Mouse (Mus musculus) right cerebral cortex, postnatal 36 days (tissue): Measurements from ENCODE around the gene Arhgap6.
"Not testable (repeated sequence)": the region's sequence is repeated elsewhere in the genome, so short reads cannot be mapped to it uniquely, and the experiment has no call there.

Experiments used
- DNase-seq, 2 experiments: peaks; one replicate each; pipeline ENCODE4 v3.0.0; 2022; ENCODE audit warnings: low spot score in 2 of 2, mixed read lengths in 1 of 2

Gene Arhgap6

DNA sequence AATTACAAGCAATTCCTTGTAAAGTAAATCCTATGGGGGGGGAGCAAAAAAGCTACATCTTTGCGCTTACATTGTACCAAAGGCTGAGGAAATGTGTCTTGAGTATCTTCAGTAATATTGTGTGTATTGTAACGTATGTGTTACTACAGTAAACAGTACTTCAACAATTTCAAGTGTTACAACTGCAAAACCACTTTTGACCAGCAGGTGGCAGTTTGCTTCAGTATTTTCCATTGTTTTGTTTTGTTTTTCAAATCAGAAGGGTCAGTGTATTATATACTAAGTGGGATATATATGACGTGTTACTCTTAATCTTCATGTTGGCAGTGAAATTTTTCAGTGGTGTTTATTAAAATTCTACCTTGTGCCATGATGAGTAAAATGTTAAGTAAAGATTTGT lies 509.0 kb downstream of the Arhgap6 start:
- DNase-seq = no peak

DNA sequence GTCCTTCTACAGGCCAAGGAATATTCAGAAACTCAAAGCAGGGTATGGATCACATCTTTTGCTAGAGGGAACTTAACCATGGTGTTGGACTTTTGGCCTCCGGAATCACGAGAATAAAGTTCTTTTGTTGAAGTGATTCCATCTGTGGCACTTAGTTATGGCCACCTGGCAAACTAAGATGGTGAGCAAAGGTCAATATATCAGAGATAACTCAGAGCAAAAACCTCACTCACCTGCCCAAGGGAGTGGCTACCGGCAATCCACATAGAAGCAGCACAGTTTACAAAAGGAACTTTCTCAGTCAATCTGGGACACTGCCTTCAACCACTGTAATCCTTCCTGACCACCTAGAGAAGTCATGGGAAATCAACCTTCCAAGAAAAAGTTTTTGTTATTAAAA lies 513.7 kb downstream of the Arhgap6 start:
- no peak for DNase-seq

DNA sequence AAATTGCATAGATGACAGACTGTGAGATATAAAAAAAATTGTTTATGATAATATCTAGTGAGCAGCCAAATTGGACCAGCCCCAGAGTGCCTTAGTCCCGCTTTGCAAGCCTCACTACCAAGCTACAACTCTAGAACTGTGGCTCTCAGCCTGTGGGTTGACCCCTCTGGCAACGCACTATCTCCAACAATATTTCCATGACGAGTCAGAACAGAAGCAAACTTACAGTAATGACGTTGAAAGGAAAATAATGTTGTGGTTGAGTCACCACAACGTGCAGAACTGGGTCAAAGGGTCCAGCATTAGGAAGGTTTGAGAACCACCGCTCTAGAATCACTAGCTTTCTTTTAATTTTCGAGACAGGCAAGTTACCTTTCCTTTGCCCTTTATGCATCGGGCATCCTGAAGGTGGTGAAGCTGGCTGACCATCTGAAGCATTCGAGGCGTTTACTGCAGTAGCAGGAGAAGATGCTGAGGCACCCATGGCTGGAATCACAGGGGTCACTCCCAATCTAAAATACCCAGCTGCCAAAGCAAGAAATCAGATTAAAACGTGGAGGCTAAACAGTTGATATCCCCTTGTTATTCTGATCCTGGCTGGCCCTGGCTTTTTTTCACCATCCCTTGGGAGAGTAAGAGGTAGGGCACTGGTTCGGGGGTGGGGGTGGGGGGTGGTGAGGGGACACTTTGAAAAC lies 524.3 kb downstream of the Arhgap6 start:
- no peak for DNase-seq

DNA sequence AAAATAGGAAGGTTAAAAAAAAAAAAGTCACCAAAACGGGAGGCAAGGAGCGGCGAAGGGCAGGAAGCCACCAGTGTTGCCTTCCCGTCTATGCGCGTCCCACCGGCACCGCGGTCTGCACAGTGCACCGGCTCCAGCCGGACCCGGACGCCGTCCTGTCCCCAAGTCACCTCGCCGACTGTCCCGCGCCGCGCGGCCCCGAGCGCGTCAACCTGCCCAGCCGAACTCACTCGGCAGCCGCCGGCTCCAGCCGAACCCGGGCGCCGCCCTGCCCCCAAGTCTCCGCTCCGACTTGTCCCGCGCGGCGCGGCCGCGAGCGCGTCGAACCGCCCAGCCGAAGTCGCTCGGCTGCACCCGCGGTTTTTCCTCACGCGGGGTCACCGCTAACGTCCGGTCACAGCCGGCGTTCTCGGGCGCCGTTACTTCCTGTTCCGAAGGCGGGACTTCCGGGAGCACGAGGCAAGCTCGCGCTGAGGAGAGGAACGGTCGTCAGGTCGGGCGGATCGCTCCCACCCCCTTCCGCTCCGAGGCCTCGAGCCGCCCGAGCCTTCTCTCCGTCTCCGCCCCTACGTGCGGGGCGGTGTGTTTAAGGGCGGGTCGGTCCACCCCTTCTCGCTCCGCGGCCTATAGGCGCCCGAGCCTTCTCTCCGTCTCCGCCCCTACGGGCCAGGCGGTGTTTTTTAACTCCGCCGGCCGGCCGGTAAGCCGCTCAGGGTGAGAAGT lies 525.2 kb downstream of the Arhgap6 start, which contains the start of gene Hccs:
TSS of gene Hccs (minus strand) at position 428 of the 723 bp plus-strand sequence.
- DNase-seq = peak; percentile 76 to 85

DNA sequence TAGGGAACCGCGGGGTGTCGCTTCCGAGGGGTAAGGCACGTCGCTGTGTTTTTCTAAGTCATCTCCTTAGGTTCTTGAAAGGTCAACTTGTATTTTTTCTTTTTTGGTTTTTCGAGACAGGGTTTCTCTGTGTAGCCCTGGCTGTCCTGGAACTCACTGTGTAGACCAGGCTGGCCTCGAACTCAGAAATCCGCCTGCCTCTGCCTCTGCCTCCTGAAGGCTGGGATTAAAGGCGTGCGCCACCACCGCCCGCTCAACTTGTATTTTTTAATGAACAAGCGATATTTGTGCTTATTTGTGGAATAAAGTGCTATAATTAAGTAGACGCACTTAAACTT lies 525.7 kb downstream of the Arhgap6 start:
- DNase-seq = not testable (repeated sequence)

DNA sequence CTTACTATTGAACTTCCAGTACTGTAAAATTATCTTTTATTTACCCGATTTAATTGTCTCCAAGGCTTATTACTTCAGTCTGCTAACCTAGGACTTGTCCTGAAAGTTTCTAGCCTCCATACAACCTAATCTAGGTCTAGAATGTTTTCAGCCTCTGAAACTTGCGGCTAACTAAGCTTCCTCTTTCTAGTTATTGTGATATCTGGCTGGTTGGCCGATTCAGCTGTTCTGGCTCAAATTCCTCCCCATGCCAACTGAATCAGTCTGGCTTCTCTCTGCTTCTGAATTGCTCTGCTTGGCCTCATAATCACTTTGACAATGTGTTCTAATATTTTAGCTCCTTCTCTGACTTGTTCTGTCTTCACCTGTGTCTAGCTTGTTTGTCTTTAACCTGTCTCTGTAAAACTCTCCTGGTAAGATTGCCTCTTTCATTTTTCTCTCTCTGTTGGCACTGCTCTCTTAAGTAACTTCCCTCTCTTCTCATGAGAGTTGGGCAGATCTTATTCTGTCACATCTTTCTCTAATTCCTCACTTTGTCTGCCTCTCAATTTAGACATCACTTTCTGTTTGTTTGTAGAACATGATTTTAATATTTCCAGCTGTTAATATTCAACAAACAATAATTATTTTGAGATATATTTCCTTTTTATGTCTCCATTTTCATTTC lies 531.2 kb downstream of the Arhgap6 start:
- DNase-seq = no peak

DNA sequence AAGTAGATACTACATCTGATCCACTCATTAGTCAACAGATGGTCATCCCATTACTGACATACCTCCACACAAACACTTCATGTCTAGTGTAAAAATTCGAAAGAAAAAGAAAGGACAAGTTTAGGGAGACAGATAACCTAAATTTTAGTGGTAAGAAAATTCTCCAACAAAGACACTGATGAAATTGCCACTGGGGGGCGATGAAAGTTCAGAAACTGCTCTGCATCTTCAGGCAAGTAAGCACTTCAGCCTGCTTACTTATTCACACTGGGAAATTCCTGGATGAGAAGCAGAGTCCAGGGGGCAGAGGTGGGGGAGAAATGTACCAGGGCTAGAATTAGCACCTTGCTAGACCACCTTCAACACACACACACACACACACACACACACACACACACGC lies 537.4 kb downstream of the Arhgap6 start:
- peak in 1 of 2 experiments; percentile 16 for DNase-seq

DNA sequence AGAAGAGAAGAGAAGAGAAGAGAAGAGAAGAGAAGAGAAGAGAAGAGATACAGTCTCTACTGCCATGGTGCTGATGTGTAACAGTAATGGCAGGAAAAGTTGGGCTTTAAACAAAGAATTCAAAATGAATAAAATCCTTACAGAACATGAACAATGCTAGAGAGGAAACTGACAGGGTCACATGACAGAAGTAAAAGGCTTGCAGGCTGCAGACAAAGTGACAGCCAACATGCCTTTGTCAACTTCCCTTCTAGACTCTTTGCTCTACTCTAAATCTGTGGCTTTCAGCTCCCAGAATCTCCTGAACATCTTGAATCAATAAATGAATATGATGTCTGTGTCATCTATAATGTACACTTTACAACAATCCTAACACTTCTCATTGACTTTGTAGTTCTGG lies 542.7 kb downstream of the Arhgap6 start:
- no peak for DNase-seq

DNA sequence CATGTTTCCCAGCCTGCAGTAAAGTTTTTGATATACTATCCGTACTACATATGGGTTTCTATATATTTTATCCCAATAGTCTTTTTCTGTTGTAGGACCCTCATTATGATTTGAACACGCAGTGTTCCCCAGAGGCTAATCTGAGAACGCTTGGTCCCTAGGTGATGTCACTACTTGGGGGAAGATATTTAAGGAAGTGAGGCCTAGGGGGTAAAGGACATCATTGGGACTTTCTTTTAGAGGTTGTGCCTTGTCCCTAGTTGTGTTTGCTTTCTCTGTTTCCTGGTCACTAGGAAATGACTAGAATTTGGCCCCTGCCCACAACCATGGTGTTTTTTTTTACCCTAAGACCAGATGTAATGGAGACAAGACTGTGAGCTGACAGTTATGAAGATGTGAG lies 543.3 kb downstream of the Arhgap6 start:
- DNase-seq = no peak
